Mouse (Mus musculus): ENCODE results near the gene Scaf1.

- TF ChIP-seq GATA1 (IDR thresholded peaks at IDR 0.05; ENCODE audit: borderline replicate concordance, low read length) (no peak), FLI1 (IDR thresholded peaks at IDR 0.05; ENCODE audit: low read length) (no peak)
Measured at GRCm38 (mm10) chr7:44965975-44966374, 50.2 kb downstream of the Scaf1 start.

Data from megakaryocyte, embryonic 14.5 days (primary cell).